Mouse (Mus musculus) ES-E14 (cell line): ENCODE measurements around the gene Myo3a.

Experiments
- CHD2 ChIP-seq: IDR thresholded peaks from 2 replicates; pipeline ENCODE4 v1.6.1; 2014; ENCODE audit warnings: mild to moderate bottlenecking, low read depth, low read length, inconsistent platforms
- HCFC1 ChIP-seq: IDR thresholded peaks from 2 replicates; pipeline ENCODE4 v1.6.1; 2012; ENCODE audit warnings: low read length, inconsistent platforms, borderline replicate concordance; ENCODE audit not compliant: insufficient read depth
- MAFK ChIP-seq: IDR thresholded peaks from 2 replicates; pipeline ENCODE4 v1.6.1; 2014; ENCODE audit warnings: mild to moderate bottlenecking, low read depth, low read length, inconsistent platforms; ENCODE audit not compliant: insufficient read depth
- ZC3H11A ChIP-seq: IDR thresholded peaks from 2 replicates; pipeline ENCODE4 v1.6.1; 2012; ENCODE audit warnings: low read depth, mild to moderate bottlenecking, inconsistent platforms, low read length, borderline replicate concordance
- ZNF384 ChIP-seq: IDR thresholded peaks from 2 replicates; pipeline ENCODE4 v1.6.1; 2012; ENCODE audit warnings: low read depth, low read length, inconsistent platforms

DNA sequence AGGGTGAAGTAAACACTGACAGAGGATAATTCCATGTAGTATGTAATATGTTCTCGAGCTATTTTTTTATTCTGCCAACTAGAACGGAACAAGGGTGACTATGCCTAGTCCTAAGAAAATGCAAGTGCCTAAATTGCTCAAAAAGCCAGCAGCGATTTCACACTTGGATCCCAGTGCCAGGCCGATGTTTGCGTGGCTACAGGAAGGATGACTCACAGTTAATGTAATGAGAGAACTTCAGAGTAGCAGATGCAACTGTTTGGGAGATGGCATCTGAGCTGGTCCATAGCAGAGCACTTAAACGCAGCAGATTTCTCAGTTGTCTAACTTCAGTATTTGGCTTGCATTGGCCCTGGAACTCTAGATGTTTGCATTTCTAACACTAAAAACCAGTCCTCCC, 321.1 kb downstream of the Myo3a start:
- TF ChIP-seq ZC3H11A = no peak
- TF ChIP-seq ZNF384 = no peak
- no peak for TF ChIP-seq HCFC1
- TF ChIP-seq CHD2 = no peak
- TF ChIP-seq MAFK = no peak
